Mouse (Mus musculus): Measurements from ENCODE around the gene Bmp2k.

Gene Bmp2k

GRCm38 (mm10) chr5:96972474-96973130 is 24.9 kb upstream of the Bmp2k start:
- no peak for DNase-seq

GRCm38 (mm10) chr5:96973714-96974113 is 23.8 kb upstream of the Bmp2k start:
- DNase-seq: no peak

GRCm38 (mm10) chr5:96974661-96975060 is 22.8 kb upstream of the Bmp2k start:
- no peak for DNase-seq

DNA sequence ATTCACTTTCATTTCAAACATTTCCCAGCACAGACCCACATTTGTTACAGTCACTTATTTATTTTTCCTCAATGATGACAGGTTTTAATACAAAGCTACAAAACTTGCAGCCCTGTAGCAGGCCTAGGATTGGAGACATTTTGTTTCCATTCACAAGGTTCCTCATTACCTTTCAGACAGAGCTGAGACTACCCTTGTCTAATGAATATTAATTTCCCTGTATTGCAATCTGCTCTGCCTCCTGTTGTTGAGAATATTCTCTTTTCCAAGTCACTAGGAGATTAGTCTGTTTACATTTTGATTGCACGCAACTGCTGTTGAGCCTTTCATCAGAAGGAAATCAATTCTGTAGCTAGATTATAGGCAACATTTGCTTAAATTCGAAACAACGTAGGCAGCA is 22.4 kb upstream of the Bmp2k start:
- no peak for DNase-seq

GRCm38 (mm10) chr5:96976150-96976549 is 21.3 kb upstream of the Bmp2k start:
- DNase-seq: no peak

DNA sequence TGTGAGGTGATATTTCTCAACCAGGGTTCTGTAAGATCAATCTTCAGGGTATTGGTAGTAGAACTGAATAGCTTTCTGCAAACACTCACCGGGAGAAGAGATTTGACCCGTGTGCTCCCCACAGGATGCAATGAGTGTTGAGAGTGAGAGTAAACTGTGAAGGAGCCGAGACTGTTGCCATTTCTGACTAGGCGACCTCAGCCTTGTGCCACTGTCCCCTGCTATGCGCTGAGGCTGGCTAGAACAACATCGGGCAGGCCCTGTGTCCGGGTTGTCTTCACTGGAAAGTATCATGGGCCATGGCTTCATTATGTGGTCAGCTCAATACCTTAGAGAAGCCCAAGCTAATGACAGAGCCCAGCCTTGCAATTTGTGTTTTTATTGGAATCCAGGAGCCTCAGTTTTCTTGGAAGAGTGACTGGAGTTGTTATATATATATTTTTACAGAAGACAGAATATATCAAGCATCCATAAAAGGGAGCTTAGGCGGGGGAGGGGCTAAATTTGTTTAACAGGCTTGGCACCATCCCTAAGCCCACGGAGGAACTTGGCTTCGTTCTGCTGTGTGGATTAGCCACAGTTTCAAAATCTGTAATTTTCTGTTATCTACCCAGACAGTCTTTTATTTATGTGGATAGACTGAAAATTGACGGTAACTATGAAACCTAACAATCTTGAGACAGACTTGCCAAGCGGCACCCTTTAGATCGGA is 18.0 kb upstream of the Bmp2k start:
- no peak for DNase-seq

DNA sequence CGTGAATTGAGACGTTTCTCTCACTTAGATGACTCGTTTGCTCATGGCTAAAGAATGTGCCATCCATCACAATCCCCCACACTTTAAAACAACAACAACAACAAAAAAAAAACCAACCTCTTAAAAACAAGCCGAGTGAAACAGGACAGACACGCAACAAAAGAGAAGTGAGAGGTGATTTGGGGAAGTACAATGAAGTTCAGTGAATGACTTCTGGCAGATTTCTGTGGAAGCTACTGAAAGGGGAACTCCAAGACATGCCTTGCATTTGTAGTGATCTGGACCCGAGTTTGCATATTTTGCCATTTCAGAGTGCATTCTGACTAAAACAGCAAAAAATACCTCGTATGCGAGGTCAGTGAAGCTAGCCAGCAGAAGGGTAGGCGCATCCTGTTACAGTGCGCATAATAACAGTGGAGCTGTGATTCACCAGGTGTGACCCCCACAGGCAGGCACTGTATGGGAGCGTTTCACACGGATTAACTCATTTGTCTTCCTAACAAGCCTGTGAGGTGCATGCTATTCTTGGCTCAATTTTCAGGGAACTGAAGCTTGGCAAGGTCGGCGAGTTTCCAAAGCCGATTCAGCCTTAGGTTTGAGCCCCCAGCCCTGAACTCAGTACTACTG is 17.4 kb upstream of the Bmp2k start:
- DNase-seq: peak in 1 of 2 experiments; percentile 9

GRCm38 (mm10) chr5:96981987-96982386 is 15.5 kb upstream of the Bmp2k start:
- DNase-seq: no peak

DNA sequence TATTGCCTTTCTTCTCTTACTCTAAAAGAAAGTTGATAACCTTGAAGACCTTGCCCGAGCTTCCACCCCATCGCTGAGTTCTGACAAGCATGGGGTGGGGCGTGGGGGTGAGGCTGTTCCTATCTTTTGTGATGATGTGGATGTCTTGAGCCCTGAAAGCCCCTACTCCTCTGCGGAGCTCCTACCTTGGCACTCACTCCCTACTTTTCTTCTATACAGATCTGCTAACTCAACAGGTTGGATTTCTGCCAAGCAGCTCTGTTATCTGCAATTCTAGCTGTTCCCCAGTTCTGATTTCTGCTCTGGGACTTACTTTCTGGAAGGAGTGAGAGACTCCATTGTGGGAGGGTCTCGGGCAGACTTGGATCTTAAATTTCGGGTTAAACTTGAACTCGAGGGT is 14.3 kb upstream of the Bmp2k start:
- no peak for DNase-seq

DNA sequence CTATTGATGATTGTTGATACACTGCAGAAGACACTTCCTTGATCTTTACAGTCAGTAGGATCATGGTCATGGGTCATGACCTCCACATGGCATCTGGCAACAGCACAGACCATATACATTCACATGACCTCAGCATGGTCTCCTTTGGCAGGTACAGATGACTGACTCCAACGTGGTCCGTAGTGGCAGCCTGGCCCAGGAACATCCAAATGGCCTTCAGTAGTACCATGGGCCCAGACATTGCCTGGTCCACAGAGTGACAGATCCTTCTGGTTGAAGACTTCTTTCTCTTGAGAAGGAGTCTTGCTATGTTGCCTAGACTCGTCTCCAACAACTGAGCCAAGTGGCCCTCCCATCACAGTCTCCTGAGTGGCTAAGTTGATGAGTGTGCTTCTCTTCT is 10.6 kb upstream of the Bmp2k start:
- no peak for DNase-seq

GRCm38 (mm10) chr5:96988880-96989279 is 8.6 kb upstream of the Bmp2k start:
- DNase-seq: no peak

DNA sequence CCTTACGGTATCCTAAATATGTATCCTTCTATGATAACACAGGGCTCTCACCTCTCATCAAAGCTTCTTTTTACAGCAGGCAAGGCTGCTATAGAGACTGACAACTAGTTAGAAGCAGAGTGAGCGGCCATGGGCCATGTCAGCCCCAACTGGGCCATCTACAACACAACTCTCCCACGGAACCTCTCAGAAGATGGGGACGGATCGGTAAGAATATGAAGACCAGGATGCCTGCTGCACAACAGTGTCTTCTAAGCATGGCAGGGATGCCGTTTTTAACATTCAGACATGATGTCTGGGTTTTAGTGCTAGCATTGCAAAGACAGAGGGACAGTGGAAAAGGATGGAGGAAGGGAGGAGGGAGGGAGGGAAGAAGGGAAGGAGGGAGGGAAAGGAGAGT is 6.3 kb upstream of the Bmp2k start:
- DNase-seq: no peak

- no peak for DNase-seq
Observed at GRCm38 (mm10) chr5:96992651-96993050, 4.8 kb upstream of the Bmp2k start.

GRCm38 (mm10) chr5:96993057-96993456 is 4.4 kb upstream of the Bmp2k start:
- no peak for DNase-seq

- DNase-seq: no peak
Observed at GRCm38 (mm10) chr5:96995791-96996190, 1.7 kb upstream of the Bmp2k start.

GRCm38 (mm10) chr5:96996401-96997309 is 834 bp upstream of the Bmp2k start:
- DNase-seq: peak; percentile 17 to 26

DNA sequence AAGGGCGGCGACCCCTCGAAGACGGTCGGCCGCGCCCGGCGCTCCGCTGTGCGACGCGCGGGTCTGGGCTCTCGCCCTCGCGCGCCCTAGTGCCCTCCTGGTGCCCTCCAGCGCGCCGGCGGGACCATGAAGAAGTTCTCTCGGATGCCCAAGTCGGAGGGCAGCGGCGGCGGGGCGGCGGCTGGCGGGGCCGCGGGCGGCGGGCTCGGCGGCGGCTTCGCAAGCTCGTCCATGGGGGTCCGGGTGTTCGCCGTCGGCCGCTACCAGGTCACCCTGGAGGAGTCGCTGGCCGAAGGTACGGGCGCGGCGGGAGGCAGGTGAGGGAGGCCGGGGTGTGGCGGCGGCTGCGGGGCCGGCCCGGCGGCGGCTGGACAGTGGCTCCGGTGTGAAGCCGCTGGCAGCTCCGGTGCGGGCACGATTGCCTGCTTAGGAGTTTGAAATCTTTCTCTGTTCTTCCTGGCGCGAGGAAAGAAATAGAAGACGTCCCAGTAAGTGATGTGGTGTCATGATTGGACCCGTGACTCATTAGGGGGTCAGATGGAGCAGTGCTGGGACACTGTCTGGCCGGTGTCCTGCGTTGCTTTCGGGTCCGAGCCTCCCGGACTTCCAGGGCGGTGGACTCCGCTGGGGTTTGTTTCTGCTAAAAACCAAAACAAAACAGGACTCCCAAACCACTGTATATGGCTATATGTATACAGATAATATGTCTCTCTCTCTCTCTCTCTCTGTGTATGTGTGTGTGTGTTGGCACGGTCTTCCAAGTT is 495 bp downstream of the Bmp2k start:
- DNase-seq: peak; percentile 48

DNA sequence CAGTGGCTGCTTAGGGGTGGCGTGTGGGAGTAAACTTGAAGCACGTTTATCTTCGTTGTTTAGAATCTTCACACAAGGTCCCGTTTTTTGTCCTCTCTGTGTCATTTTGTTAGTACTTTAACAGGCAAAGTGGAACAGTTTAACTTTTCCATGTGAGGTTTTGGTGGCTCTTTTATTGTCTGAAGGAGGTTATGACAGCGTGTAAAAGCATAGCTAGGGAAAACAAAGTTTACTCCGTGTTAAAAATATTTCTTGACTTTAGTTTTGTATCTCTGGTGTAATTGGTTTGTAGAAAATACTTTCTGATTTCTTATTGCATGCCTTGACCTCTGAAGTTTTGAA is 1.0 kb downstream of the Bmp2k start:
- no peak for DNase-seq

DNA sequence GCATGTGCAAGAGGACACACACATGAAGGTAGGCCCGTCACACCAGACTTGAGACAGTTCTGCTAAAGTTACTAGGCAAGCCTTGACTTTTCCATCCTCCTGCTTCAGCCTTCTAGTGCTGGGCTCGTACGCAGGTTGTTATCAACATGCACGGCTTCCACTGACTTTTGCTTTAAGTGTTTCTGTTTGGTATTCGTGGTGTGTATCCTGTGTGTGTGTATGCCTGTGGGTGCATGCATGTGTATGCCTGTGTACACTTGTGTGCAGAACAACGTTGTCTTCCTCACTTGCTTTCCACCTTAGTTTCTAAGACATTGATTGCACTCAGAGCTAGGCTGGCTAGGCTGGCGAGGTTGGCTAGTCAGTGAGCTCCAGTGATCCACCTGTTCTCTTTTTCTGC is 2.1 kb downstream of the Bmp2k start:
- no peak for DNase-seq

GRCm38 (mm10) chr5:97000524-97000923 is 3.0 kb downstream of the Bmp2k start:
- DNase-seq: no peak

- DNase-seq: no peak
Observed at GRCm38 (mm10) chr5:97001153-97001552, 3.7 kb downstream of the Bmp2k start.

DNA sequence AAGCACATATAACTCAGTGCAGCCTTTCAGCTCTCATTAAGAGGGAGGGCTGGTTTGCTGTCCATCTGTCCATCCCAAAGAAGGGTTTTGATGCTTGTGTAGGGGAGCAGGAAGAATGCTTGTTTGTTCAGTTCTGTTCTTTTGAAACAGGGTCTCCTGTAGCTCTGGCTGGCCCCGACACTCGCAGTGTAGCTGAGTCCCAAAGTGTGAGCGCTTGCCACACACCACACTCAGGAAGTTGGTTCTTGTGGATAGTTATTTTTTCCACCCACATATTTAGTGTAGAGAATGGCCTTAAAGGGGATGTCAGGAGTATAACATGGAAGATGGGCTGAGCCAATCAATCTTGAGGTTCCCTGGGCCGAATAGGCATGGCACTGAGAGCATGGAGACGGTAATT is 4.1 kb downstream of the Bmp2k start:
- DNase-seq: no peak

GRCm38 (mm10) chr5:97002336-97002735 is 4.8 kb downstream of the Bmp2k start:
- DNase-seq: no peak
